Mouse (Mus musculus): ENCODE data around the gene Gm4952. TPM values are rescaled to one million over a fixed set of nuclear protein-coding genes. Genes with fewer than 3 reads are reported as not detected.

Gene Gm4952
- polyA plus RNA-seq, 2 experiments = 1.9 to 4.3 TPM

DNA sequence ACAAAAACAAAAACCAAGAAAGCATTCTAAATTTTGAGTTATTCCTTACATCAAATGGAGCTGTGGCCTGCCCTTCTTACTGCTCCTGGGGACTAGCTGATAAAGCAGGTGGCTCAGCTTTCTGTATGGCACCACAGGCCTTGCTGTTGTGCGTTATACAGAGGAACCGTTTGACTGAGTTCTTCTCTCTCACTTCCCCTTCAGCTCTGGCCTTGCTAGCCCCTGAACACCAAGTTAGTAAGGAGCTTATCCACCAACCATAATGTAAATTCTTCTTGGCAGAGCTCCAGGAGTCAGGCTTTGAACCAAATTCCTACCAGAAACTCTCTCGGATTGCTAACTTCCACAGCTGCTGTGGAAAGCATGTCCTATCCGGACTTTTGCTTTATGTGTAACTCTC lies 32.8 kb upstream of the Gm4952 start:
- 39% methylated on average over 4 of the region's 4 CpGs for WGBS (ENCODE audit: insufficient replicate concordance)
- no peaks in the 10 kb centered on the region for H3K27me3 ChIP-seq (ENCODE audit: control insufficient read depth, insufficient read depth, low read length)
- ATAC-seq (ENCODE audit: insufficient read depth) (no peak), DNase-seq (ENCODE audit: low read depth in 3 of 3, low spot score in 3 of 3) (no peak)
- H3K27ac ChIP-seq = no peak overlapping the region
- H3K4me2 ChIP-seq (ENCODE audit: low read depth) = no peak overlapping the region
- peaks cover 0 to under 1% of the 10 kb centered on the region in 2 experiments; a peak in 2 of 4 replicates for H3K4me1 ChIP-seq (replicated peaks; ENCODE audit: control insufficient read depth in 2 of 2, insufficient read depth in 2 of 2, low read length in 1 of 2)
- no peaks in the 10 kb centered on the region for H3K9me3 ChIP-seq (ENCODE audit: control insufficient read depth, low read length)
- H3K36me3 ChIP-seq (replicated peaks; ENCODE audit: control insufficient read depth, insufficient read depth, low read depth) = no peaks in the 10 kb centered on the region
- TF ChIP-seq CTCF (IDR thresholded peaks at IDR 0.05; ENCODE audit: low read depth) = no peak
- TF ChIP-seq EP300 (IDR thresholded peaks at IDR 0.05; ENCODE audit: low read depth) = no peak
- no peak overlapping the region for H3K4me3 ChIP-seq (ENCODE audit: insufficient read depth in 1 of 2, low read depth in 2 of 2, low read length in 2 of 2)
- no peak overlapping the region for H3K9ac ChIP-seq (replicated peaks)

DNA sequence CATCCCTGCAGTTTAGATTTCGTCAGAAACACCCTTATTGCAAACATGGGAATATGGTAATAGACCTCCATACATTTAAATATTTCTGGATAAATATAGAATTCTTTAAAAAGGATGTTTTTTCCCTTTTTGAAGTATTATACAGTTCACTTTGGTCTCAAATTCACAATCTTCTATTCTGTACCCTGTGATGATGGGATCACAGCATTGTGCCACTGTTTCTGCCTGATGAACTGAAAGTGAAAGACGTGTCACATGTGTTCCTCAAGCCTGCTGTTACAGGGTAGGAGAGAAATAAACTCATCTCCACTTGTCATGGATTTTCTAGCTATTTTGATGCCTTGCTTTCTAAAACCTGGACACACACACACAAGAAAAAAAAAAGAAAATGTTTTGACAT lies 28.9 kb upstream of the Gm4952 start:
- no peak overlapping the region for H3K27ac ChIP-seq
- peaks cover 13 to 20% of the 10 kb centered on the region in 2 experiments for H3K4me1 ChIP-seq (replicated peaks; ENCODE audit: control insufficient read depth in 2 of 2, insufficient read depth in 2 of 2, low read length in 1 of 2)
- H3K27me3 ChIP-seq (ENCODE audit: control insufficient read depth, insufficient read depth, low read length) = no peaks in the 10 kb centered on the region
- ATAC-seq (ENCODE audit: insufficient read depth) (no peak), DNase-seq (ENCODE audit: low read depth in 3 of 3, low spot score in 3 of 3) (no peak)
- no peaks in the 10 kb centered on the region for H3K9me3 ChIP-seq (ENCODE audit: control insufficient read depth, low read length)
- TF ChIP-seq CTCF (IDR thresholded peaks at IDR 0.05; ENCODE audit: low read depth) (no peak), EP300 (IDR thresholded peaks at IDR 0.05; ENCODE audit: low read depth) (no peak)
- H3K4me3 ChIP-seq (ENCODE audit: insufficient read depth in 1 of 2, low read depth in 2 of 2, low read length in 2 of 2) = no peak overlapping the region
- WGBS (ENCODE audit: insufficient replicate concordance) = 50% methylated on average over 2 of the region's 2 CpGs
- no peak overlapping the region for H3K4me2 ChIP-seq (ENCODE audit: low read depth)
- H3K36me3 ChIP-seq (replicated peaks; ENCODE audit: control insufficient read depth, insufficient read depth, low read depth) = no peaks in the 10 kb centered on the region
- H3K9ac ChIP-seq (replicated peaks) = no peak overlapping the region

DNA sequence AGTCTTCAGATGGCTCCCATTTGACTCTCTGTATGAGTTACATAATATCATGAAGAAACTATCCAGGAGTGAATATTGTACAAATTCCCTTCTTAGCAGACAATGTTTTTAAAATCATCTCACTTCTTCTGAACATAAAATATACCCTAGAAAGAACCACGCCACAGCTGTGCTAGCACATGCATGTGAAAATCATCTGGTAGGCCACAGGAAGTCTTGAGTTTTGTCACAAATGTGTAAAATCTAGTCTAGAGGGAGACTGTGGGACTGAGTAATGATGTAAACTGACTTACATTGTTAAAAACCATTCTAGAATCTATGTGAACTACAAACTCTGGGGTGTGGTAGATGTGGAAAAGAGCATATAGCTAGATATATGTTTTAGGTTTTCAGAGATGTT lies 28.1 kb upstream of the Gm4952 start:
- DNase-seq (ENCODE audit: low read depth in 3 of 3, low spot score in 3 of 3) = no peak
- H3K36me3 ChIP-seq (replicated peaks; ENCODE audit: control insufficient read depth, insufficient read depth, low read depth) = peaks cover 2% of the 10 kb centered on the region
- no peaks in the 10 kb centered on the region for H3K9me3 ChIP-seq (ENCODE audit: control insufficient read depth, low read length)
- H3K27ac ChIP-seq = no peak overlapping the region
- H3K4me3 ChIP-seq (ENCODE audit: insufficient read depth in 1 of 2, low read depth in 2 of 2, low read length in 2 of 2) = no peak overlapping the region
- no peak overlapping the region for H3K4me2 ChIP-seq (ENCODE audit: low read depth)
- H3K9ac ChIP-seq (replicated peaks) = no peak overlapping the region
- no peaks in the 10 kb centered on the region for H3K27me3 ChIP-seq (ENCODE audit: control insufficient read depth, insufficient read depth, low read length)
- WGBS (ENCODE audit: insufficient replicate concordance) = 70% methylated on average over 1 of the region's 1 CpGs
- no peak for ATAC-seq (ENCODE audit: insufficient read depth)
- peaks cover 13 to 25% of the 10 kb centered on the region in 2 experiments for H3K4me1 ChIP-seq (replicated peaks; ENCODE audit: control insufficient read depth in 2 of 2, insufficient read depth in 2 of 2, low read length in 1 of 2)
- TF ChIP-seq EP300 (IDR thresholded peaks at IDR 0.05; ENCODE audit: low read depth) (no peak), CTCF (IDR thresholded peaks at IDR 0.05; ENCODE audit: low read depth) (no peak)

DNA sequence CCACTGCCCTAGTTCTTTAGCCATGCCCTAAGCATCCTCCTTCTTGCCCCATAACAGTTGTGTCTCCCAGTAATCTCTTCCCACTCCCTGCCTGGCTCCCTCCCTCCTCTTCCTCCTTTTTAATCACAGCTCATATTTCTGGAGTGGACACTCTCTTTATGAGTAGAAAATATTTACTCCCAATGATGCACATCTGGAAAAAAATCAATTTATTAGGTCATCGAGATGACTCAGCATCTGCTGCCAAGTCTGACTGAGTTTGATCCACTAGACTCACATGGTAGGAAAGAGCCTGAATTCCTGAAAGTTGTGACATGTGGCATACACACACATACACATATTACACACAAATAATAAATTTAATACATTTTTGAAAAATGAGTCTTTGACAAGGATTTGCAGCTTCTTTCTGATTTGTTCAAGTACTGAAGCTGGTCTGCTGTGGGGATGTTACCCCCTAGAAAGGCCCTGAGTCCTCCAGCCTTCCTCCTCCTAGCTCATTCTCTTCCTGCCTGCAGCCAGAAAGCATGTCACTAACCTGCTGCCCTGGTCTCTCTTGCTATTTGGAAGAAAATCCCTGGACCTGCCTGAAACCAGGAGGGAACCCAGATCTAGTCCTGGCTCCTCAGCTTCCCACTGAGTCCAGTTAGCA lies 27.0 kb upstream of the Gm4952 start:
- DNase-seq (ENCODE audit: low read depth in 3 of 3, low spot score in 3 of 3) = no peak
- Histone ChIP-seq H3K27me3 (ENCODE audit: control insufficient read depth, insufficient read depth, low read length) (no peaks in the 10 kb centered on the region), H3K4me1 (replicated peaks; ENCODE audit: control insufficient read depth in 2 of 2, insufficient read depth in 2 of 2, low read length in 1 of 2) (peaks cover 13 to 26% of the 10 kb centered on the region in 2 experiments), H3K4me3 (ENCODE audit: insufficient read depth in 1 of 2, low read depth in 2 of 2, low read length in 2 of 2) (peak overlapping the region; percentile 50 to 74), H3K9ac (replicated peaks) (peak overlapping the region; percentile 44), H3K9me3 (ENCODE audit: control insufficient read depth, low read length) (no peaks in the 10 kb centered on the region), H3K27ac (peak overlapping the region; percentile 19; the same call in 1 of the 2 replicates), H3K36me3 (replicated peaks; ENCODE audit: control insufficient read depth, insufficient read depth, low read depth) (peaks cover 10% of the 10 kb centered on the region), H3K4me2 (ENCODE audit: low read depth) (peak overlapping the region; percentile 75)
- ATAC-seq (ENCODE audit: insufficient read depth) = peak; percentile 32
- TF ChIP-seq CTCF (IDR thresholded peaks at IDR 0.05; ENCODE audit: low read depth) = no peak
- TF ChIP-seq EP300 (IDR thresholded peaks at IDR 0.05; ENCODE audit: low read depth) = no peak
- WGBS (ENCODE audit: insufficient replicate concordance) = 38% methylated on average over 1 of the region's 1 CpGs

DNA sequence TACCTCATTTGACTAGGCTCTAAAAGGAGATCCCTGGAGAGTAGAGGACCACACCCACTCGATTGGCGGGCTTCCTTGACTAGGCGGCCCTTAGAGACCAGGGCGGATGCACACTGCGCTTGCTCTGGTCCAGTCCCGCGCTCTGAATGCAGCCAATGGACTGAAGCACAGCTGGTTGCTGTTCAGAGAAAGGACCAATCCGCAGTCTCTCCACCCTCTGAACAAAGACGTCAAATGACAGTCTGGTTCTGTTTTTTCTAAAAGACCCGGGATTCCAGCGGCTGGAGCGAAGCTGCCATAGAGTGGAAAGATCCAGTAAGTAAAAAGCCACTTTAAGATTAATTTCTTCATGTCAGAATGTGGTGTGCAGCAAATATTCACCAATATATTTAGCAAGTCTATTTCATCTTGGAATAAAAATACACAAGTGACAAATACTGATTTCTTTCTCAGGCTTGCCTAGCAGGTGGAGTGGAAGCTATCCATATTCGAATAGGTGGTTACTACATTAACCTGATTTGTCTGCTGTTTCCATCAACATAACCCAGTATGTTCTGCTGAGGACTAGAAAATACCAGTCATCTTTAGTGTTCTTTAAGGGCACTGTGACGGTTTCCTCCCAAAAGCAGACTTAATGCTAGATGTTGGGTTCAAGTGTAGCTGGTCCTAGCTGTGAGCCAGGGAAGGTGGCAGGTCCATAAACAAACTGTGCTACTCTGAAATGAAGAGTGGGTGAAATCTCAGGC lies 26.3 kb upstream of the Gm4952 start:
- peak overlapping the region; percentile 75 for H3K4me2 ChIP-seq (ENCODE audit: low read depth)
- TF ChIP-seq CTCF (IDR thresholded peaks at IDR 0.05; ENCODE audit: low read depth) (no peak), EP300 (IDR thresholded peaks at IDR 0.05; ENCODE audit: low read depth) (no peak)
- H3K27me3 ChIP-seq (ENCODE audit: control insufficient read depth, insufficient read depth, low read length) = no peaks in the 10 kb centered on the region
- DNase-seq (ENCODE audit: low read depth in 3 of 3, low spot score in 3 of 3) (peak; percentile 91 to 95 (median 95)), ATAC-seq (ENCODE audit: insufficient read depth) (peak; percentile 100)
- H3K9ac ChIP-seq (replicated peaks) = peak overlapping the region; percentile 86
- H3K4me3 ChIP-seq (ENCODE audit: insufficient read depth in 1 of 2, low read depth in 2 of 2, low read length in 2 of 2) = peak overlapping the region; percentile 74 to 100
- H3K36me3 ChIP-seq (replicated peaks; ENCODE audit: control insufficient read depth, insufficient read depth, low read depth) = peaks cover 16% of the 10 kb centered on the region
- 2% methylated on average over 14 of the region's 14 CpGs for whole genome bisulfite sequencing (ENCODE audit: insufficient replicate concordance)
- H3K9me3 ChIP-seq (ENCODE audit: control insufficient read depth, low read length) = no peaks in the 10 kb centered on the region
- peaks cover 13 to 26% of the 10 kb centered on the region in 2 experiments for H3K4me1 ChIP-seq (replicated peaks; ENCODE audit: control insufficient read depth in 2 of 2, insufficient read depth in 2 of 2, low read length in 1 of 2)
- H3K27ac ChIP-seq = peak overlapping the region; percentile 60

Data from liver, embryonic 14.5 days (tissue).